Mouse (Mus musculus) cerebellum, adult (tissue): ENCODE data around the gene Wdr46.
A peak's percentile ranks its signal among the peaks of the same experiment; 100 is the strongest.

Source experiments
- ATAC-seq: cut with Nextera tagmentation; 2 replicates; pipeline ENCODE4 v1.9.2; 2017; ENCODE audit warnings: mild to moderate bottlenecking, moderate library complexity, mixed read lengths; ENCODE audit not compliant: insufficient number of reproducible peaks, low FRiP score, low TSS enrichment

The Wdr46 gene

DNA sequence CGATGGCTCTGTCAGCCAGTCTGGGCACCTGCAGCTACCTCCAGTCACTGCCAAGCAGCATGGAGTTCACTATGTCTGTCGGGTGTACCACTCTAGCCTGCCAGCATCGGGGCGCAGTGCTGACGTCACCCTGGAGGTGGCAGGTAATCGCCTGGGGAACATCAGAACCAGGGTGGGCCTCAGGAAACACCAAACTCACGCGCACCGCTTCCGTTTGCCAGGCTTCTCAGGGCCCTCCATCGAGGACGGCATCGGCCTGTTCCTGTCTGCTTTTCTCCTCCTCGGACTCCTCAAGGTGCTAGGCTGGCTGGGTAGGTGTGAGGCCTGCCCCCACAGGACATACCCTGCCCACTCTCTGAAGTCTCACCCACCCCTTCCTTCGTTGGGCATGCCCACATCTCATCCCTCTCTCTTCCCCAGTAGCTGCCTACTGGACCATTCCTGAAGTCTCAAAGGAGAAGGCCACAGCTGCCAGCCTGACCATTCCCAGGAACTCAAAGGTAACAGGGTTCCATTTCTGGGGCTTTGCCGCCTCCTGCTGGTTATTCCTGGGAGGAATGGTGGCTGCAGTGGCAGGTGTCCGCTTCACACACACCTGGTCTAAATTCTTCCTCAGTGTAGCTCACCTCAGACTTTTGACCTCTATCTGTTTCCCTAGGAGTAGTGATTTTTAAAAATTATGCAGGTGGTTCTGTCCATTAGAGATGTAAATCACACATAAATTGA lies 14.1 kb upstream of the Wdr46 start:
- ATAC-seq, result no peak

DNA sequence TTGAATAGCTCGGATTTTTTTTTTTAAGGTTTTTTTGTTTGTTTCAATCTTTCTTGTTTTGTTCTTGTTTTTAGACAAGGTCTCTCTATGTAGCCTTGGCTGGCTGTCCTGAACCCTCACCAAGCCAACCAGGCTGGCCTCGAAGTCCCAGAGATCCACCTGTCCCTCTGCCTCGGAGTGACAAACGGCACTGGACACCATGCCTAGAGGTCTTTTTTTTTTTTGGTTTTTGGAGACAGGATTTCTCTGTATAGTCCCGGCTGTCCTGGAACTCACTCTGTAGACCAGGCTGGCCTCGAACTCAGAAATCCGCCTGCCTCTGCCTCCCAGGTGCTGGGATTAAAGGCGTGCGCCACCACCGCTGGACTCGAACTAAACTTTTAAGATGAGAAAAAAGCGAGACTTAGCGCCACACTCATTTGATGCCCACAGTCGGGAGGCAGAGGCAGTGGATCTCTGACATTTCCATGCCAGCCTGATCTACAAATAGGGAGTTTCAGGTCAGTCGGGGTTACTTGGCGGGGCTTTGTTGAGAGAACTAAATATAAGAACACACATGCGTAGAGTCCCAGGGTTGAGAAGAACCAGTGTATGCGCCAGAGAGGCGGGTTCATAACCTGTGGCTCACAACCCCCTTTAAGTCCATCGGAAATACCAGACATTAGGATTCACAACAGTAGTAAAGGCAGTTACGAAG lies 12.1 kb upstream of the Wdr46 start:
- ATAC-seq, result no peak

DNA sequence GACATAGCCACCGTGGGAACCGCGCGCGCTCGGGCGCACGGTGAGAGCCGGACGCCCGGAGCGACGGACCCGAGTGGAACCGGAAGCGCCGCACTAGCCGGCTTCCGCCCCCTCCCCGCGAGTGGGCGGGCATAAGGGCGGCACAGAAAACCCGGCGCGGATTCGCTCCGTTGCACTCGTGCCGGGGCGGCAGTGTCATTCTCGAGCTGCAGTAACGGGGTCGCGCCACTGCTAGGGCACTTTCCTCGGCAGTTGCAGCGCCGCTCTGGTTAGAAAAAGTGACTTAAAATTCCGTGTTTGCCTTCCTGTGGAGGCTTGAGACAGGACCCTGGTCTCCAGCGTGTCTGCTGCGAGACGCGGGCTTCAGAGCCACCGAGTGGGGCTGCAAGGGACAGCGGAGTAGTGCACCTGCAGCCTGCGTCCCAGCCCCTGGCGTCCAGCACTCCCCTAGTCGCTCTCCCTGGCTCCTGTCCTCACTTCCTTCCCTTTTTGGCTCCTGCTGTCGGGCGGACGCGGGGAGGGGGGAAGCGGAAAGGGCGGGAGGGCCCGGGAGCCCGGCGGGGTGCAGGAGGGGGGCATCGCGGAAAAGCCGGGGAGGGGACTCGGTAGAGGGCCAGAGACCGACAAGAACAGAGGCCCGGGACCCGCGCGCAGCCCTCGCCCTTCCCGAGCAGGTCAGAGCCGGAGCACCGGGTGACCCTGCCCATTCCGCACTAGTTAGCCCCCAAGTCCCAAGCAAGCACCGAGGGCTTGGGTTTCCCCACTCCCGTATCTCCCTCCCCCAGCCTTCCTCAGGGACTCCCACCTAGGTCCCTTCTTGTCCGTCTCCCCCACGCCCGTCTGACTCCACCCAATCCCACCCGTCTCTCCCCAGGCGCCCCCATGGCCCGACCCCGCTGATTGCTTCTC lies 10.8 kb upstream of the Wdr46 start, which contains the start of gene Rgl2:
Gene Rgl2 (plus strand): TSS at position 173 of the 909 bp plus-strand sequence.
- peak; percentile 59 for ATAC-seq

GRCm38 (mm10) chr17:33930280-33931158 lies 9.9 kb upstream of the Wdr46 start:
- peak; percentile 10; the same call in 1 of the 2 replicates for ATAC-seq

DNA sequence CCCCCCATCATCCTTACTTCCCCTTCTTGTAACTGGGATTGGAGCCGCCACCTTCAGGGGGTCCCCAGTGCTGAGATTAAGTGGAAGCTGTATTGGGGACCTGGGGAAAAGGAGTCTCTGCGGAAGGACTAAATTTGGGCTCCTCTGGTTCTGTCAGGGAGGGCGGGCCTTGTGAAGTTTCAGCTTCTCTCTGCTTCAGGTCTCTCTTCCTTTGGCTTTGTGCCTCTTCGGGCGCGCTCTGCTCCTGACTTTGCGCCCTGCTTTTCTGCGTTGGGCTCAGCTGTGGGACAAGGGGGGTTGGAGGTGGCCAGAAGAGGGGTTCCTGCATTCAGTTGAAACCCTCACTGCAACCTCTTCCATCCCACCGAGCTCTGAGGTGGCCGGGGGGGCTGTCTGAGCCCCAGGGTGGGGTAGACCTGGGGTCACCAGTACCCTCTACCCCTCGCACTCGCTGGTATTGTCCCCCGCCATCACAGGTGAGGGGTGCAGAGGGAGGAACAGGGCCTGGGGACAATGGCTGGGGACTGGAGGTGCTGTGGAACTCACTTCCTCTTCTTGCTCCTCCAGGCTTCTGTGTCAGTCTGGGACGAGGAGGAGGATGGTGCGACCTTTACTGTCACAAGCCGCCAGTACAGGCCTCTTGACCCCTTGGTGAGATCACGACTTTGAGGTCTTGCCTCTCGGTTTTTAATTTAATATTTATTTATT lies 9.1 kb upstream of the Wdr46 start:
- ATAC-seq, result no peak

DNA sequence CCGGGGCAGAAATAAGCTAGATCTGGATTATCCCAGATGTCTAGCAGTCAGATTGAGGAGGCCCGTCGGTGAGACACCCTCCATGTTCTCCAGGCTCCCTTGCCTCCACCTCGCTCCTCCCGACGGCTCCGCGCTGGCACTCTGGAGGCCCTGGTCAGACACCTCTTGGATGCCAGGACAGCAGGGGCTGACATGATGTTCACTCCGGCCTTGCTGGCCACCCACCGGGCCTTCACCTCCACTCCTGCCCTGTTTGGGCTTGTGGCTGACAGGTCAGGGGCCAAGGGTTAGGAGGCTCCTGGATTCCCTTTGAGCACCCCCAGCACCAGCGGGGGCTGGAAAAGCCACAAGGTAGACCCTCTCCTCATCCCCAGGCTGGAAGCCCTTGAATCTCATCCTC lies 8.5 kb upstream of the Wdr46 start:
- ATAC-seq, result no peak

- ATAC-seq, result no peak
Measured at GRCm38 (mm10) chr17:33932448-33932847, 8.0 kb upstream of the Wdr46 start.

- ATAC-seq, result no peak
Measured at GRCm38 (mm10) chr17:33932970-33933369, 7.5 kb upstream of the Wdr46 start.

DNA sequence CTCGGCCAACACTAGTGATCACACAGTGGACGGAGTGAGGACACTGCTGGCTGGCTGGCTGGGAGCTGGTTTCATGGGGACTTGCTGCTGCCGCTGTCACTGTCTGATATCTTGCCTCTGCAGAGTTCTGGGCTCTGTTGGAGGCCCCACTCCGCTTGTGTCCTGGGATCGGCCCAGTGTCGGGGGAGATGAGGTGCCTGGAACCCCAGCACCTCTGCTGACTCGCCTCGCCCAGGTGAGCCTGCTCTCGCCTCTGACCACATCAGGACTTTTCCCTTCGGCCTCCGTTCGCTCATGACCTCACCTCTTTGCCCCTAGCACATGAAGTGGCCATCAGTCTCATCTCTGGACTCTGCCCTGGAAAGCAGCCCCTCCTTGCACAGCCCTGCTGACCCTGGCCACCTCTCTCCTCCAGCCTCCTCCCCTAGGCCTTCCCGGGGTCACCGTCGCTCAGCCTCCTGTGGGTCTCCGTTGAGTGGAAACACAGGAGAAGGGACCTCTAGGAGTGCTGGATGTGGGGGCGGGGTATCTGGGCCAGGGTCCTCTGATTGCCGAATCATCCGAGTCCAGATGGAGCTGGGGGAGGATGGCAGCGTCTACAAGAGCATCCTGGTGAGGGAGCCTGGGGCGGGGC lies 4.9 kb upstream of the Wdr46 start:
- ATAC-seq, result no peak

GRCm38 (mm10) chr17:33936993-33937392 lies 3.5 kb upstream of the Wdr46 start:
- ATAC-seq, result no peak

DNA sequence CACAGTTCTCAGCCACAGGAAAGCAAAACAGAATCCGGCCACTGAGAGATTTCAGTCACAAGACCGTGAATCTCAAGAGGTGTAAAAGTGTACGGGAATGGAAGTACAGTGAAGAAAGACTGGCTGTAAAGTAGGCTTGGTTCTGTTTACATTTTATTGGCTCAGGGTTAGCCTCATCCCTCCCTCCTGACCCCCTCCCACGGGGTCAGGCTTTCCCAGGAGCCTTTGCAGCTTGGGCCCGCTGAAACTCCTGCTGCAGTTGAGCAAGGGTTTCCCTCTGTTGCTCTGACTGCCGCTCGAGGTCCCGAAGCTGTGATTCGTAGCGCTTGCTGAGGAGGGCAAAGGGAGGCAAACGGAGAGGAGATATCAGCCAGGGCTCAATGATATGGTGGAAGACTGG lies 1.7 kb upstream of the Wdr46 start:
- ATAC-seq, result no peak

GRCm38 (mm10) chr17:33940981-33941380 lies 521 bp downstream of the Wdr46 start:
- ATAC-seq, result no peak

- no peak for ATAC-seq
Measured at GRCm38 (mm10) chr17:33941381-33941780, 921 bp downstream of the Wdr46 start.

DNA sequence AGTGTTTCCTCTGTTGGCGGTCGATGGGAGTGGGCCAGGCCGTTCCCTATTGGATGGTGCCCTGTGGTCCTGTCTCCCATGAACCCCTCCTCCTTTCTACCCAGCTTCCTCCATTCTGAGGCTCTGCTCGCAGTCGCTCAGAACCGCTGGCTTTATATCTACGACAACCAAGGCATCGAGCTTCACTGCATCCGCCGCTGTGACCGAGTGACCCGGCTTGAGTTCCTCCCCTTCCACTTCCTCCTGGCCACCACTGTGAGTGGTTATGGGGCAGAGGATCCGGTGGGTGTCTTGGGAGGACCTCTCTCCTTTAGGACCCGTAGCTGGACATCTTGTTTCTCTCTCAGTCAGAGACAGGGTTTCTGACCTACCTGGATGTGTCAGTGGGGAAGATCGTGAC lies 3.0 kb downstream of the Wdr46 start:
- no peak for ATAC-seq

DNA sequence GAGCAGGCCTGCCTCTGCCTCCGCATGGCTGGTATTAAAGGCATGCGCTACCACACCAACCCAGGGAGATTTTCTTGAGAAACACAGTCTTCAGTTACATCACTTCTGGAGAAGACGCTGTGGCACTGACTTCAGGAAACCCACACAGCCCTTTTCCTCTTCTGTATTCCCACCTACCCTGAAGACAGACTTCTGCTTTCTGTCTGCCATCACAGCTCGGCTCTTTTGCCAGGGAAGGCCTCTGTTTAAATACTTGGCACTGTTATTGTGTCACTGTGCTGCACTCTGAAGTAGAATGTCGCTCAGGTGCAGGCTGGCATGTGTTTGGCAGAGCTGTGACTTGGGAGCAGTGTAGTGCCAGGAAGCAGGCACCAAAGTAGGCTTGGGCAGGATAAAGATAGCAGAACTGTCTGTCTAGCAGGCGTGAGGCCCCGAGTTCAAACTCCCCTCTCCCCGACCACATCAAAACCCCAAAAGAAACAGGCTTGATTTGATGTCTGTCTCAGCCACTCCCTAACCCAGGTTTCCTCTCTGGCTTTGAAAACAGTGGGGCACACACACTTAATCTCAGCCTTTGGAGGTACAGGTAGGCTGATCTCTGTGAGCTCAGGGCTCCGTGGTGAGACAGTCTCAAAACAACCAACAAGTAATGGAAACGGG lies 7.1 kb downstream of the Wdr46 start:
- ATAC-seq, result no peak

DNA sequence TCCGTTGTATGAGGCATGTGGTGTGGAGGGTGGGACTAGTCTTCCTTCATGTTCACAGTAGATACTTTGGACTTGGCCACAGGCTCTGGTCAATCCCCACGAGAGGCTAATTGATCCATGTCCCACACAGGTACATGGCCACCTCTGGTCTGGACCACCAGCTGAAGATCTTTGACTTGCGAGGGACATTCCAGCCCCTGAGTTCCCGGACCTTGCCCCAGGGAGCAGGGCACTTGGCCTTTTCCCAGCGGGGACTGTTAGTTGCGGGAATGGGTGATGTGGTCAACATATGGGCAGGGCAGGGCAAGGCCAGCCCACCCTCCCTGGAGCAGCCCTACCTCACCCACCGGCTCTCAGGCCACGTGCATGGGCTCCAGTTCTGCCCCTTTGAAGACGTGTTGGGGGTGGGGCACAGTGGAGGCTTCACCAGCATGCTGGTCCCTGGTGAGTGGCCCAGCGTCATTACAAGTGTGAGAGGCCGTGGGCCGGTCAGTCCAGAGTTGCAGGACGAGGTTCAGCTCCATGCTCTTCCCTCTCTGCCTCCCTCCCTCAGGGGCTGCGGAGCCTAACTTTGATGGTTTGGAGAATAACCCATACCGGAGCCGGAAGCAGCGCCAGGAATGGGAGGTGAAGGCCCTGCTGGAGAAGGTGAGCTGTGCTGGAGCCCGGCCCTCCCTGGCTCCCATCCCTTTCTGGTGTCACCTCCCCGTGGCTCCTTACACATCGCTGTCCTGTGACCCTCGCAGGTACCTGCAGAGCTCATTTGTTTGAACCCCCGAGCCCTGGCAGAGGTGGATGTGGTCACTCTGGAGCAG lies 7.8 kb downstream of the Wdr46 start:
- no peak for ATAC-seq

- no peak for ATAC-seq
Measured at GRCm38 (mm10) chr17:33948905-33949537, 8.6 kb downstream of the Wdr46 start.
